In genomic region chr10:86778398-86779116, GRCm38 (mm10) we compare ENCODE assay signal across 8 mouse cellular contexts. TPM values are rescaled to one million over a fixed set of nuclear protein-coding genes. Genes with fewer than 3 reads are reported as not detected.
DNase-seq lines count a peak whose midpoint lies in the region; ATAC-seq lines count a peak whose summit lies in the region.

Gene Nt5dc3, plus strand, starts transcription at chr10:86779005.

- intact Hi-C loops in heart, postnatal 14 days (cut with DNase I) = loop anchor here (5.0 to 10.0 kb wide), 2 partner anchors 71 to 196 kb away; partner anchors contain the start of genes Hsp90b1 and Ttc41

- H3K27ac ChIP-seq in forebrain, embryonic 14.5 days (ENCODE audit: low read depth, low read length) = no peak within 1 kb of the TSS
- H3K27ac ChIP-seq in neural tube, embryonic 15.5 days (replicated peaks) = peak within 1 kb of the TSS; percentile 68

- WGBS in forebrain, embryonic 14.5 days = under 1% methylated on average over 43 of the region's 44 CpGs
- under 1% methylated on average over 43 of the region's 44 CpGs for WGBS in neural tube, embryonic 15.5 days

- peak within 1 kb of the TSS; percentile 66 for H3K9ac ChIP-seq in forebrain, embryonic 14.5 days (ENCODE audit: low read length)
- peak within 1 kb of the TSS; percentile 59 for H3K9ac ChIP-seq in neural tube, embryonic 15.5 days (replicated peaks)

- peak within 1 kb of the TSS; percentile 57 for H3K4me3 ChIP-seq in forebrain, embryonic 14.5 days (ENCODE audit: low read depth, low read length)
- peak within 1 kb of the TSS; percentile 64 for H3K4me3 ChIP-seq in neural tube, embryonic 15.5 days (replicated peaks)

- peak; percentile 95 for DNase-seq in ES-CJ7 (ENCODE audit: low read depth, low spot score)
- DNase-seq in cerebellum, adult 11 months = peak; percentile 97
- DNase-seq in forebrain, embryonic 14.5 days (ENCODE audit: low spot score) = peak; percentile 97
- DNase-seq in heart, postnatal 14 days = peak; percentile 96 to 97
- peak; percentile 94 for DNase-seq in layer of hippocampus, adult 11-12 months (ENCODE audit: low spot score)
- peak; percentile 98 to 99 for DNase-seq in lung, adult 18-20 months
- peak; percentile 94 for DNase-seq in testis, postnatal 14 days (ENCODE audit: low spot score)

- H3K27me3 ChIP-seq in forebrain, embryonic 14.5 days (replicated peaks; ENCODE audit: control insufficient read depth, insufficient read depth, low read length) = no peaks in the 10 kb centered on the region
- H3K27me3 ChIP-seq in neural tube, embryonic 15.5 days (replicated peaks) = no peaks in the 10 kb centered on the region

- H3K4me1 ChIP-seq in forebrain, embryonic 14.5 days (ENCODE audit: control insufficient read depth, insufficient read depth, low read length) = peaks cover 20% of the 10 kb centered on the region
- peaks cover 41% of the 10 kb centered on the region for H3K4me1 ChIP-seq in neural tube, embryonic 15.5 days

- no peaks in the 10 kb centered on the region for H3K9me3 ChIP-seq in forebrain, embryonic 14.5 days (replicated peaks; ENCODE audit: control insufficient read depth, low read length)
- no peaks in the 10 kb centered on the region for H3K9me3 ChIP-seq in neural tube, embryonic 15.5 days (replicated peaks)

- H3K4me2 ChIP-seq in forebrain, embryonic 14.5 days (ENCODE audit: low read length) = peak within 1 kb of the TSS; percentile 95
- H3K4me2 ChIP-seq in neural tube, embryonic 15.5 days = peak within 1 kb of the TSS; percentile 83

- H3K36me3 ChIP-seq in forebrain, embryonic 14.5 days (ENCODE audit: control insufficient read depth, insufficient read depth, low read length) = no peaks in the 10 kb centered on the region
- no peaks in the 10 kb centered on the region for H3K36me3 ChIP-seq in neural tube, embryonic 15.5 days

- peak; percentile 95 for ATAC-seq in forebrain, embryonic 14.5 days
- ATAC-seq in neural tube, embryonic 15.5 days (ENCODE audit: low FRiP score) = peak; percentile 97

RNA-seq across cellular contexts. Expression of gene Nt5dc3, which starts in this region (rescaled TPM):
- polyA plus RNA-seq in forebrain, embryonic 14.5 days (2014; fragmentation: Nextera tagmentation; extraction: Ambion mirVana) = 6.7 and 7.6 TPM in 2 replicates
- 10 to 100 TPM; 28.2 to 31.6 TPM for total RNA-seq in heart, postnatal 14 days (2021)
- polyA plus RNA-seq in neural tube, embryonic 15.5 days (2015; fragmentation: Nextera tagmentation; extraction: Ambion mirVana) = 8.0 and 9.9 TPM in 2 replicates
